Mouse (Mus musculus): Measurements from ENCODE around the gene Trmt112. TPM values are rescaled to one million over a fixed set of nuclear protein-coding genes. Genes with fewer than 3 reads are reported as not detected.
"Not testable (repeated sequence)": the region's sequence is repeated elsewhere in the genome, so short reads cannot be mapped to it uniquely, and the experiment has no call there.

Gene Trmt112
- polyA plus RNA-seq, 1 experiment from 2014 or later: 79.1 TPM

DNA sequence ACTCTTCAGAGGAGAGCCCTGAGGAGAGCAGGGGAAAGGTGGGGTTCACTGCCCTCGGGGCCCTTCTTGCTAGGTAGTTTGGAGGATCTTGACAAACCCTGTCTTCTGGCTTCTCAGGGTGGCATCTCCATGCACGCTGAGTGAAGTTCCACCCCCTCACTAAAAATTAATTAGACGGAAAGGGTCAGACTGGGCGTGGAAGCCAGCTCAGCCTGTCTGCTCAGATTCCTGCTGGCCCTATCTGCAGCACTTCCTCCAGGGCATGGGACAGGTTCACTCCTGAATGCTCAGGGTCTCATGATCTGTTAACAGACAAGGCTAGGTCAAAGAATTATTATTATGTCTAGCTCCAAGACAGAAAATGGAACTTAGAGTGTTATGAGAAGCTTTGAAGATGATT, 17.0 kb upstream of the Trmt112 start:
- H3K36me3 ChIP-seq: no peaks in the 10 kb centered on the region
- no peak overlapping the region for H3K4me3 ChIP-seq
- H3K4me1 ChIP-seq: no peaks in the 10 kb centered on the region
- H3K27me3 ChIP-seq (replicated peaks): no peaks in the 10 kb centered on the region
- H3K4me2 ChIP-seq: no peak overlapping the region
- 42% methylated on average over 4 of the region's 4 CpGs for WGBS
- no peak for ATAC-seq (ENCODE audit: extremely low read depth, insufficient number of reproducible peaks, low FRiP score, low TSS enrichment)
- H3K9ac ChIP-seq: no peak overlapping the region
- H3K27ac ChIP-seq (replicated peaks): no peak overlapping the region
- peaks cover 6% of the 10 kb centered on the region; the same call in 1 of the 2 replicates for H3K9me3 ChIP-seq

- Histone ChIP-seq H3K4me3 (no peak overlapping the region), H3K27me3 (replicated peaks) (no peaks in the 10 kb centered on the region), H3K27ac (replicated peaks) (no peak overlapping the region), H3K4me1 (no peaks in the 10 kb centered on the region), H3K9ac (no peak overlapping the region), H3K4me2 (no peak overlapping the region), H3K9me3 (peaks cover 6% of the 10 kb centered on the region; the same call in 1 of the 2 replicates), H3K36me3 (no peaks in the 10 kb centered on the region)
- no peak for ATAC-seq (ENCODE audit: extremely low read depth, insufficient number of reproducible peaks, low FRiP score, low TSS enrichment)
- WGBS: 86% methylated on average over 14 of the region's 14 CpGs
Measured at GRCm38 (mm10) chr19:6893731-6894451, 15.6 kb upstream of the Trmt112 start.

GRCm38 (mm10) chr19:6895608-6896305, 13.7 kb upstream of the Trmt112 start:
- not testable (repeated sequence) for ATAC-seq (ENCODE audit: extremely low read depth, insufficient number of reproducible peaks, low FRiP score, low TSS enrichment); H3K27me3 ChIP-seq (replicated peaks); H3K4me3 ChIP-seq; H3K36me3 ChIP-seq; H3K9ac ChIP-seq; H3K4me1 ChIP-seq; H3K27ac ChIP-seq (replicated peaks)
- Histone ChIP-seq H3K9me3 (peaks cover 13% of the 10 kb centered on the region), H3K4me2 (0 out of 2 replicates have a peak overlapping the region, but pooled peaks have one; percentile 9)
- WGBS: 71% methylated on average over 18 of the region's 18 CpGs

DNA sequence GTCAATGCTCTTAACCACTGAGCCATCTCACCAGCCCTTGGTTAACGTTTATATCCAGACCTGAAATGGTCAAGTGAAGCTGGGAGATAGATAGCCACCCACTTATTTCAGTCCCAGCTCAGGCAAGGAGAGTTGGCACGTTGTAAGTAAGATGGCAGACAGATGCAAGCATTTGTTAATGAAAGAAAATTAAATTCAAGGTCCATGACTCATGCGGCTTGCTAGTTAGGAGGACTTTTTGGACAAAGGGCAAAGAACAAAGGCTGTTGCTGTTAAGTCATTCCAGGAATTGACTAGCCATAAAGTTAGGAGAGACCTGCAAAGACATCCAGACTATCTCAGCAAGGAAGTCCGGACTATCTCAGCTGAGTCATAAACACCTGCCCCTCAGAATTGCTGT, 9.9 kb upstream of the Trmt112 start:
- no peak for ATAC-seq (ENCODE audit: extremely low read depth, insufficient number of reproducible peaks, low FRiP score, low TSS enrichment)
- Histone ChIP-seq H3K36me3 (peaks cover 14% of the 10 kb centered on the region), H3K9ac (no peak overlapping the region), H3K9me3 (peaks cover 13% of the 10 kb centered on the region), H3K27ac (replicated peaks) (no peak overlapping the region), H3K4me3 (no peak overlapping the region), H3K27me3 (replicated peaks) (no peaks in the 10 kb centered on the region), H3K4me2 (no peak overlapping the region), H3K4me1 (no peaks in the 10 kb centered on the region)
- WGBS: 75% methylated on average over 4 of the region's 4 CpGs

DNA sequence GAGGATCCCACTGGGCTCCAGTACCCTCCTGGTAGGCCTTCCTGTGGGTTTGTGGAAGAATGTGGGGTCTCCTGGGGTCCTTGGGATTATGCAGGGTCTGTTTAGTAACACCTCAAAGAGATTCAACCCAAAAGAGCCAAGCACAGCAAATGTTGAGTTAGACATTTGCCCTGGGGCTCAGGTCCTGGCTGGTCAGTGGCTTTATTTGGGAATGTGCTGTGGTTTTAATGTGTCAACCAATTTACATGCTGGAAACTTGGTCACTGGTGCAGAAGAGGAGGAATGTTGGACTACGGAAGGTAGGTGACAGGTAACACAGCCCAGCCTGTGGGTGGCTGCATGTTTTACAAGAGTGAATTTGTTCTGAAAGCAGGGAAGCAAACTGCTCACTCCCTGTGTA, 6.5 kb upstream of the Trmt112 start:
- WGBS: 93% methylated on average over 1 of the region's 1 CpGs
- Histone ChIP-seq H3K27ac (replicated peaks) (no peak overlapping the region), H3K4me2 (no peak overlapping the region), H3K4me3 (no peak overlapping the region), H3K9ac (no peak overlapping the region), H3K27me3 (replicated peaks) (no peaks in the 10 kb centered on the region), H3K4me1 (peaks cover 7% of the 10 kb centered on the region), H3K9me3 (peaks cover 7% of the 10 kb centered on the region; the same call in 1 of the 2 replicates), H3K36me3 (peaks cover 40% of the 10 kb centered on the region)
- no peak for ATAC-seq (ENCODE audit: extremely low read depth, insufficient number of reproducible peaks, low FRiP score, low TSS enrichment)

GRCm38 (mm10) chr19:6904846-6905245, 4.7 kb upstream of the Trmt112 start:
- no peak for ATAC-seq (ENCODE audit: extremely low read depth, insufficient number of reproducible peaks, low FRiP score, low TSS enrichment)
- WGBS: 72% methylated on average over 2 of the region's 2 CpGs
- Histone ChIP-seq H3K4me1 (peaks cover 17% of the 10 kb centered on the region), H3K27me3 (replicated peaks) (no peaks in the 10 kb centered on the region), H3K36me3 (peaks cover 40% of the 10 kb centered on the region), H3K9me3 (peaks cover 2% of the 10 kb centered on the region; the same call in 1 of the 2 replicates), H3K4me2 (no peak overlapping the region), H3K4me3 (no peak overlapping the region), H3K27ac (replicated peaks) (no peak overlapping the region), H3K9ac (no peak overlapping the region)

GRCm38 (mm10) chr19:6905498-6906159, 3.9 kb upstream of the Trmt112 start:
- WGBS: 90% methylated on average over 11 of the region's 11 CpGs
- ATAC-seq (ENCODE audit: extremely low read depth, insufficient number of reproducible peaks, low FRiP score, low TSS enrichment): no peak

DNA sequence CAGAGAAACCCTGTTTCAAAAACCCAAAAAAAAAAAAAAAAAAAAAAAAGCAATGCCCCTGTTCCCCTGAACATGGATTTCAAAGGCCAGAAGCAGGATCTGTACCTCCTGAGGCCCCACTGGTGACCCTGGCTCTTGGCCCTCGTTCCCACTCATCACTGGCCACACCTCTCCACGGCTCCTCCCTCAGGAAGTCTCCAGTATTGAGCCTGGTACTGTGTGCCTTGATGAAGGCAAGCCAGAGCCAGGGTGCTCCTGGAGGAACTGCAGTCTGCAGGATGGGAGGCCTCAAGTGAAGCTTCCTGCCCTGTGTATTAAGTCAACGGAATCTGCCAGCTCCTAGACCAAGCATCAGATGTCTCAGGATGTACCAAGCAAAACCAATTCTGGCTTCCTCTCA, 3.3 kb upstream of the Trmt112 start:
- ATAC-seq (ENCODE audit: extremely low read depth, insufficient number of reproducible peaks, low FRiP score, low TSS enrichment): no peak
- WGBS: 79% methylated on average over 3 of the region's 3 CpGs
- no peak overlapping the region for H3K4me3 ChIP-seq
- H3K27ac ChIP-seq (replicated peaks): no peak overlapping the region
- no peaks in the 10 kb centered on the region for H3K27me3 ChIP-seq (replicated peaks)
- H3K36me3 ChIP-seq: peaks cover 44% of the 10 kb centered on the region
- H3K4me1 ChIP-seq: peaks cover 21% of the 10 kb centered on the region
- H3K9me3 ChIP-seq: no peaks in the 10 kb centered on the region
- H3K4me2 ChIP-seq: no peak overlapping the region
- H3K9ac ChIP-seq: no peak overlapping the region

More at GRCm38 (mm10) chr19:6905498-6906159, 3.9 kb upstream of the Trmt112 start:
- peaks cover 40% of the 10 kb centered on the region for H3K36me3 ChIP-seq
- no peaks in the 10 kb centered on the region for H3K9me3 ChIP-seq
- H3K9ac ChIP-seq: no peak overlapping the region
- H3K4me2 ChIP-seq: no peak overlapping the region
- no peak overlapping the region for H3K4me3 ChIP-seq
- H3K27ac ChIP-seq (replicated peaks): no peak overlapping the region
- peaks cover 17% of the 10 kb centered on the region for H3K4me1 ChIP-seq
- no peaks in the 10 kb centered on the region for H3K27me3 ChIP-seq (replicated peaks)

GRCm38 (mm10) chr19:6907094-6907493, 2.4 kb upstream of the Trmt112 start:
- Histone ChIP-seq H3K9ac (no peak overlapping the region), H3K4me3 (no peak overlapping the region), H3K27me3 (replicated peaks) (no peaks in the 10 kb centered on the region), H3K36me3 (peaks cover 53% of the 10 kb centered on the region), H3K9me3 (no peaks in the 10 kb centered on the region), H3K4me2 (no peak overlapping the region), H3K27ac (replicated peaks) (no peak overlapping the region), H3K4me1 (peaks cover 27% of the 10 kb centered on the region)
- 85% methylated on average over 8 of the region's 8 CpGs for WGBS
- ATAC-seq (ENCODE audit: extremely low read depth, insufficient number of reproducible peaks, low FRiP score, low TSS enrichment): no peak

DNA sequence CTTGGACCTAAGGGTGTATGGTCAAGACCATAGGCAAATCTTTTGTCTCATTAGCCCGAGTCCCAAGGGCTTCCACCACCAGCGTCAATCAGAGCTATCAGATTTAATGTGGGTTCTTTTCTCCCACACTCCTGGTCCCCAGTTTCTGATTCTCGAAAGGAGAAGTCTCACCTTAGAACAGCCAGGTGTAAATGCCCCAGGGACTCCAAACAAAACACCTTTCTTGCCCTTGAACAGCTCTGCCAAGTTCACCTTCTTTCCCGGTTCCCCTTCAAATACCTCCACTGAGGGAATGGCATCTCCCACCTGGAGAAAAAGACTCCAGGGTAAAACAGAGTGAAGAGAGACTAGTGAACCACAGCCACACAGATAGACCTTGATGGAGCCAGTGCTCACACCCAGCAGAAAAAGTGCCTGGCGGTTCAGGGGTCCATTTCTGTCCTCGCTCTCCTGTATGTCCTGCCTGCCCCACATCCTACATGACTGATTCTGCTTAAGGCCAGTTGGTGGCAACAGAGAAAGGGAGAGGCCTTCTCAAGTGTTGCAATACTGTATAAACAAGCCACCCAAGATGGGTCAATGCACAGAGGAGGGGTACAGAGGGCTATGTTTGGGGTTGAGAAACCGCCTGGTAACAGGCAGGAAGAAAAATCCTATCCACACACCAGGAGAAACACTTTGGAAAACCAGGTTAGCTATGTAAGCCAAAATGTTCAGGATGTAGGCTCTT, 1.5 kb upstream of the Trmt112 start:
- Histone ChIP-seq H3K27ac (replicated peaks) (no peak overlapping the region), H3K9me3 (no peaks in the 10 kb centered on the region), H3K4me2 (peak overlapping the region; percentile 72), H3K4me3 (peak overlapping the region; percentile 62), H3K9ac (peak overlapping the region; percentile 82), H3K27me3 (replicated peaks) (no peaks in the 10 kb centered on the region), H3K36me3 (peaks cover 59% of the 10 kb centered on the region), H3K4me1 (peaks cover 27% of the 10 kb centered on the region)
- 83% methylated on average over 7 of the region's 7 CpGs for WGBS
- ATAC-seq (ENCODE audit: extremely low read depth, insufficient number of reproducible peaks, low FRiP score, low TSS enrichment): no peak

DNA sequence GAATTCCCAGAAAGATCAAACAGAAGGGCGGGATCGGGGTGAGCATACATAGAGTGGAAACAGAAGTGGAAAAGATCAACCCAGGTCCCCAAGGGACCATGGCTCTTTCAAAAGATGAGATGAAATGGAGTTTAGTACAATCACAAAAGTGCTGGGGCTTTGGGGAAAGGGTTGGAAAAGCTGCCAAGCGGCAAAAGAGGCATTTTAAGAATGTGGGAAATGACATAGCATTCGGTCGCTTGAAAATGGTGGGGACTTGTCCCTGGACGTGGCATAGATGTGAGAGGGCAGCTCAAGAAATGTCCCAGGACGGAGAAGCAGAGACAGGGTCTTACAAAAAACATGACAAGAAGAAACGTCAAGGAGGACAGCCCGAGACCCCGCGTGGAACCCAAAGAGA, 477 bp upstream of the Trmt112 start:
- 6% methylated on average over 11 of the region's 11 CpGs for WGBS
- Histone ChIP-seq H3K27ac (replicated peaks) (peak overlapping the region; percentile 98), H3K9ac (peak overlapping the region; percentile 82), H3K4me1 (peaks cover 27% of the 10 kb centered on the region), H3K36me3 (peaks cover 64% of the 10 kb centered on the region), H3K9me3 (no peaks in the 10 kb centered on the region), H3K4me3 (peak overlapping the region; percentile 62), H3K27me3 (replicated peaks) (no peaks in the 10 kb centered on the region), H3K4me2 (peak overlapping the region; percentile 72)
- no peak for ATAC-seq (ENCODE audit: extremely low read depth, insufficient number of reproducible peaks, low FRiP score, low TSS enrichment)

Measured in heart, embryonic 13.5 days (tissue).